In the genomic region with DNA sequence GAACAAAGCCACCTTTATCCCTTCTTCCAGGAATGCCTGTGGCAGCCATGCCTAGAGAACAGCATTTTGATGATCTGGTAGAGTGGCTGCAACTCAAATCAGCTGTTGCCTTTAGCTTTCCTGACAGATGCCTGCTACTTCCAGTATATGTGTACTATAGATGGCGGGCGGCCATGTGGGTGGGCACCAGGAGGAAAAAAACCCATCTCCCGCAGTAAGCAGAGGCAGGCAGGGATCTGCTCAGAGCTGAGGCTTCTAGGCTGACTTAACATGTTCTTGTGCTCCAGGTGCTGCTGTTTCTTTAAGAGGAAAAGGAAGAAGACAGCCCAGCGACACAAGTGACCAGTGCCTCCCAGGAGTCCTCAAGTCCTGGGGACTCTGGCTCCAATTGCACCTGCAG, we compare ENCODE assay signal across 12 mouse cellular contexts.
"Had no signal": no experiment of that assay in that cellular context is flagged by ENCODE, and none has a peak within 500 bp of the region (broad histone marks: within the 10 kb centered on the region; RNA-seq: fewer than 3 reads in every experiment).

No protein-coding gene starts in this region.

- H3K27ac ChIP-seq: limb, embryonic 15.5 days; liver, embryonic 13.5 days; lung, embryonic 15.5 days; midbrain, embryonic 12.5 days; neural tube, embryonic 13.5 days had no signal

- DNase-seq: kidney, adult 2 months; kidney, postnatal 25 days; layer of hippocampus, adult 9-11 months; liver, embryonic 13.5 days; liver, postnatal 0 days; lung, postnatal 14 days; retina, postnatal 1 day; thymus, postnatal 4 days had no signal

- H3K27me3 ChIP-seq: limb, embryonic 15.5 days; liver, embryonic 13.5 days; lung, embryonic 15.5 days; midbrain, embryonic 12.5 days; neural tube, embryonic 13.5 days had no signal

- H3K9me3 ChIP-seq: limb, embryonic 15.5 days; liver, embryonic 13.5 days; lung, embryonic 15.5 days; midbrain, embryonic 12.5 days; neural tube, embryonic 13.5 days had no signal

- H3K4me1 ChIP-seq: limb, embryonic 15.5 days; liver, embryonic 13.5 days; lung, embryonic 15.5 days; midbrain, embryonic 12.5 days; neural tube, embryonic 13.5 days had no signal

- H3K4me3 ChIP-seq: limb, embryonic 15.5 days; liver, embryonic 13.5 days; lung, embryonic 15.5 days; midbrain, embryonic 12.5 days; neural tube, embryonic 13.5 days had no signal
